Mouse (Mus musculus) erythroblast, embryonic 14.5 days (primary cell): ENCODE data around the gene Limch1.

Experiments
- GATA1 ChIP-seq: IDR thresholded peaks from 2 replicates; pipeline ENCODE4 v1.6.1; 2012; ENCODE audit warnings: low read length, inconsistent platforms, mixed read lengths
- TAL1 ChIP-seq: IDR thresholded peaks from 3 replicates; pipeline ENCODE4 v1.6.1; 2012; ENCODE audit warnings: low read length, inconsistent platforms, mixed read lengths

DNA sequence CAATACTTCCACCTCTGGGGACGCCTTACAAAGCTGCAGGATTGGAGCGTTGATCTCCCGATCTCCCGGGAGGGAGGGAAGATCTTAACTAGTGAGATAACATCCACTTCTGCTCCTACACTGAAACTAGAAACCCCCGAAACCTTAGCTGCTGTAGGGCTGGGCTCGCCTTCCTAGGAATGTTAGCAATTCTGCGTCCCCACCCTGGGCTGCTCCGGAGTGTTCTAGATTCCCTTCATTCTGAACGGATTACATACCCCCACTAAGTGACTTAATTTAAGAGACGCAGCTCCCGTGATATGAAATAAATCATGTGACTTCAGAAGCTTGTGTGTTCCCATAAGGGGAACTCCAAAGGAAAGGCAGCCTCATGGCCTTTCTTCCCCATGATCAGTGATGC, 259.0 kb downstream of the Limch1 start:
- TF ChIP-seq TAL1: no peak
- no peak for TF ChIP-seq GATA1
